Mouse (Mus musculus): Measurements from ENCODE around the gene Rasgrp2. TPM values are rescaled to one million over a fixed set of nuclear protein-coding genes. Genes with fewer than 3 reads are reported as not detected.

Gene Rasgrp2
- total RNA-seq, 1 experiment from 2014 or later = 116 TPM

Other genes starting within 250 kb of the Rasgrp2 start
- gene Majin, start 215.0 kb upstream of the Rasgrp2 start, total RNA-seq (2017) = not detected in 2 replicates
- gene Gpha2, start 173.0 kb upstream of the Rasgrp2 start, total RNA-seq (2017) = 0.14 TPM in 1 of 2 replicates, not detected in the other
- 2.6 and 4.2 TPM in 2 replicates for gene Ppp2r5b, start 163.5 kb upstream of the Rasgrp2 start, total RNA-seq (2017)
- 10.7 and 12.6 TPM in 2 replicates for gene Atg2a, start 157.7 kb upstream of the Rasgrp2 start, total RNA-seq (2017)
- 15.6 and 16.8 TPM in 2 replicates for gene Ehd1, start 122.6 kb upstream of the Rasgrp2 start, total RNA-seq (2017)
- 2.6 and 2.9 TPM in 2 replicates for gene Cdc42bpg, start 92.9 kb upstream of the Rasgrp2 start, total RNA-seq (2017)
- 19.2 and 30.8 TPM in 2 replicates for gene Men1, start 64.4 kb upstream of the Rasgrp2 start, total RNA-seq (2017)
- gene Map4k2, start 58.2 kb upstream of the Rasgrp2 start, total RNA-seq (2017) = 18.7 and 46.1 TPM in 2 replicates
- 221 and 258 TPM in 2 replicates for gene Sf1, start 35.6 kb upstream of the Rasgrp2 start, total RNA-seq (2017)
- 0.10 and 0.87 TPM in 2 replicates for gene Pygm, start 14.9 kb upstream of the Rasgrp2 start, total RNA-seq (2017)
- gene Nrxn2, start 19.4 kb downstream of the Rasgrp2 start, total RNA-seq (2017) = not detected in 2 replicates
- gene Slc22a12, start 143.7 kb downstream of the Rasgrp2 start, total RNA-seq (2017) = not detected in 2 replicates

Data from common myeloid progenitor, adult 5-6 weeks (primary cell).